ENCODE assay signal across 11 mouse cellular contexts in genomic region chr15:95726516-95726915, GRCm38 (mm10).
DNase-seq lines count a peak whose midpoint lies in the region; ATAC-seq and TF ChIP-seq lines count a peak whose summit lies in the region.
"Had no signal": no experiment of that assay in that cellular context is flagged by ENCODE, and none has a peak within 500 bp of the region (broad histone marks: within the 10 kb centered on the region; RNA-seq: fewer than 3 reads in every experiment).

No protein-coding gene starts in this region.

- H3K4me3 ChIP-seq in kidney, adult 2 months (ENCODE audit: insufficient read depth, low read depth, low read length), result no peak overlapping the region
- no peak overlapping the region for H3K4me3 ChIP-seq in kidney, embryonic 16.5 days (ENCODE audit: low read length)
- H3K4me3 ChIP-seq in thymus, adult 2 months (ENCODE audit: control insufficient read depth, insufficient read depth, low read length), result no peak overlapping the region
- no peak overlapping the region for H3K4me3 ChIP-seq in midbrain, embryonic 10.5 days
- H3K4me3 ChIP-seq: embryonic facial prominence, embryonic 12.5 days; hindbrain, embryonic 12.5 days; limb, embryonic 13.5 days; liver, embryonic 15.5 days had no signal

- TF ChIP-seq CTCF in kidney, adult 2 months (conservative IDR thresholded peaks at IDR 0.05; ENCODE audit: insufficient read depth, insufficient read length, low read depth, low read length), result no peak
- no peak for TF ChIP-seq CTCF in thymus, adult 2 months (IDR thresholded peaks at IDR 0.05; ENCODE audit: borderline replicate concordance, control insufficient read depth, extremely low read depth, insufficient read depth, low read length, poor library complexity)

- no peaks in the 10 kb centered on the region for H3K9me3 ChIP-seq in kidney, embryonic 16.5 days (ENCODE audit: low read length)
- peaks cover 4% of the 10 kb centered on the region; the same call in 1 of the 2 replicates for H3K9me3 ChIP-seq in midbrain, embryonic 10.5 days (replicated peaks)
- H3K9me3 ChIP-seq: embryonic facial prominence, embryonic 12.5 days; hindbrain, embryonic 12.5 days; limb, embryonic 13.5 days; liver, embryonic 15.5 days had no signal

- no peaks in the 10 kb centered on the region for H3K36me3 ChIP-seq in kidney, adult 2 months (ENCODE audit: control insufficient read depth, insufficient read depth, low read length)
- H3K36me3 ChIP-seq in kidney, embryonic 16.5 days (ENCODE audit: insufficient read depth, low read length), result no peaks in the 10 kb centered on the region
- no peaks in the 10 kb centered on the region for H3K36me3 ChIP-seq in thymus, adult 2 months (ENCODE audit: control insufficient read depth, insufficient read depth, low read length)
- H3K36me3 ChIP-seq in midbrain, embryonic 10.5 days, result no peaks in the 10 kb centered on the region
- H3K36me3 ChIP-seq: embryonic facial prominence, embryonic 12.5 days; hindbrain, embryonic 12.5 days; limb, embryonic 13.5 days; liver, embryonic 15.5 days had no signal

- intact Hi-C loops in heart, postnatal 25 days (cut with DNase I), result no loop called here

- H3K9ac ChIP-seq in kidney, embryonic 16.5 days (replicated peaks; ENCODE audit: low read length), result no peak overlapping the region
- H3K9ac ChIP-seq: embryonic facial prominence, embryonic 12.5 days; hindbrain, embryonic 12.5 days; limb, embryonic 13.5 days; liver, embryonic 15.5 days had no signal

- ATAC-seq in kidney, embryonic 16.5 days (ENCODE audit: low FRiP score, low TSS enrichment), result no peak

- no peaks in the 10 kb centered on the region for H3K27me3 ChIP-seq in kidney, adult 2 months (replicated peaks; ENCODE audit: control insufficient read depth, insufficient read depth, low read length)
- no peaks in the 10 kb centered on the region for H3K27me3 ChIP-seq in kidney, embryonic 16.5 days (ENCODE audit: insufficient read depth, low read length)
- H3K27me3 ChIP-seq in thymus, adult 2 months (ENCODE audit: control insufficient read depth, insufficient read depth, low read length), result no peaks in the 10 kb centered on the region
- no peaks in the 10 kb centered on the region for H3K27me3 ChIP-seq in midbrain, embryonic 10.5 days (ENCODE audit: low read depth, poor library complexity, severe bottlenecking)
- H3K27me3 ChIP-seq: embryonic facial prominence, embryonic 12.5 days; hindbrain, embryonic 12.5 days; limb, embryonic 13.5 days; liver, embryonic 15.5 days had no signal

- DNase-seq in kidney, adult 2 months, result peak; percentile 7
- DNase-seq in thymus, adult 2 months, result no peak
- no peak for DNase-seq in thymus, postnatal 25 days
- DNase-seq in heart, postnatal 25 days (ENCODE audit: low spot score), result peak; percentile 16
- no peak for DNase-seq in midbrain, embryonic 10.5 days (ENCODE audit: low spot score)
- no peak for DNase-seq in gastrocnemius, adult 18-20 months (ENCODE audit: low spot score)

- no peaks in the 10 kb centered on the region for H3K4me1 ChIP-seq in kidney, adult 2 months (ENCODE audit: control insufficient read depth, insufficient read depth, low read length)
- no peaks in the 10 kb centered on the region for H3K4me1 ChIP-seq in kidney, embryonic 16.5 days (ENCODE audit: insufficient read depth, low read length)
- peaks cover 12% of the 10 kb centered on the region for H3K4me1 ChIP-seq in thymus, adult 2 months (replicated peaks; ENCODE audit: control insufficient read depth, insufficient read depth, low read length)
- no peaks in the 10 kb centered on the region for H3K4me1 ChIP-seq in midbrain, embryonic 10.5 days
- H3K4me1 ChIP-seq: embryonic facial prominence, embryonic 12.5 days; hindbrain, embryonic 12.5 days; limb, embryonic 13.5 days; liver, embryonic 15.5 days had no signal

- no peak overlapping the region for H3K27ac ChIP-seq in kidney, adult 2 months (ENCODE audit: insufficient read depth, low read depth, low read length)
- no peak overlapping the region for H3K27ac ChIP-seq in kidney, embryonic 16.5 days (ENCODE audit: low read length)
- H3K27ac ChIP-seq in thymus, adult 2 months (ENCODE audit: control insufficient read depth, insufficient read depth, low read length), result peak overlapping the region; percentile 86
- no peak overlapping the region for H3K27ac ChIP-seq in midbrain, embryonic 10.5 days (replicated peaks)
- H3K27ac ChIP-seq: embryonic facial prominence, embryonic 12.5 days; hindbrain, embryonic 12.5 days; limb, embryonic 13.5 days; liver, embryonic 15.5 days had no signal

- no peak for TF ChIP-seq POLR2A in kidney, adult 2 months (IDR thresholded peaks at IDR 0.05; ENCODE audit: low read depth, low read length)
- TF ChIP-seq POLR2A in thymus, adult 2 months (IDR thresholded peaks at IDR 0.05; ENCODE audit: control insufficient read depth, extremely low read depth, insufficient read depth, low read length, poor library complexity), result no peak

- H3K4me2 ChIP-seq in kidney, embryonic 16.5 days (replicated peaks; ENCODE audit: low read depth, low read length), result no peak overlapping the region
- H3K4me2 ChIP-seq: embryonic facial prominence, embryonic 12.5 days; hindbrain, embryonic 12.5 days; limb, embryonic 13.5 days; liver, embryonic 15.5 days had no signal

- 67% methylated on average over 13 of the region's 13 CpGs for WGBS in kidney, adult 2 months
- 77% methylated on average over 13 of the region's 13 CpGs for WGBS in kidney, embryonic 16.5 days
- WGBS in thymus, adult 2 months, result 91% methylated on average over 13 of the region's 13 CpGs
- 91% methylated on average over 13 of the region's 13 CpGs for WGBS in midbrain, embryonic 10.5 days

Comparison
In these comparisons a context has a peak if more than half of its experiments do, and no peak if none do; other contexts are left out.
1. DNase-seq: peak in kidney, adult 2 months (single experiment) and heart, postnatal 25 days (single experiment); none in thymus, adult 2 months (single experiment), thymus, postnatal 25 days (single experiment), midbrain, embryonic 10.5 days (single experiment) and gastrocnemius, adult 18-20 months (single experiment).